Mouse (Mus musculus) olfactory bulb, adult 2 months (tissue): ENCODE results near the gene Patj.

Experiments used
- CTCF ChIP-seq: fragments of 200-500 bp; IDR thresholded peaks from 2 replicates; pipeline ENCODE4 v1.5.1; 2012; ENCODE audit warnings: low read depth, mild to moderate bottlenecking, low read length, moderate library complexity; ENCODE audit not compliant: insufficient read depth
- POLR2A ChIP-seq: fragments of 200-500 bp; IDR thresholded peaks from 2 replicates; pipeline ENCODE4 v1.6.1; 2012; ENCODE audit warnings: mild to moderate bottlenecking, low read depth, low read length, moderate library complexity; ENCODE audit not compliant: insufficient read depth

GRCm38 (mm10) chr4:98403492-98403891, 7.9 kb downstream of the Patj start:
- TF ChIP-seq CTCF, result no peak
- TF ChIP-seq POLR2A, result no peak
